Mouse (Mus musculus) kidney, embryonic 14.5 days (tissue): ENCODE data around the gene Itpa. TPM values are rescaled to one million over a fixed set of nuclear protein-coding genes. Genes with fewer than 3 reads are reported as not detected.

Experiments
- ATAC-seq: fragments of 200-750 bp; cut with Nextera tagmentation; 2 replicates; pipeline ENCODE4 v1.8.0; 2017; ENCODE audit warnings: moderate number of reproducible peaks, mild to moderate bottlenecking, moderate TSS enrichment, moderate library complexity; ENCODE audit not compliant: low FRiP score, low TSS enrichment
- H3K27ac ChIP-seq: fragments of 300-500 bp; sonication (generic); 2 replicates; pipeline ENCODE4 v1.5.1; 2014; ENCODE audit warnings: low read depth, mild to moderate bottlenecking, low read length, moderate library complexity, mixed read lengths
- H3K27me3 ChIP-seq: fragments of 300-500 bp; sonication (generic); 2 replicates; pipeline ENCODE4 v1.6.1; 2014; ENCODE audit warnings: mild to moderate bottlenecking, low read length; ENCODE audit not compliant: control insufficient read depth, insufficient read depth
- H3K36me3 ChIP-seq: fragments of 300-500 bp; sonication (generic); 2 replicates; pipeline ENCODE4 v1.6.1; 2014; ENCODE audit warnings: low read length, mixed read lengths; ENCODE audit not compliant: control insufficient read depth, insufficient read depth
- H3K4me1 ChIP-seq: fragments of 300-500 bp; sonication (generic); 2 replicates; pipeline ENCODE4 v1.6.1; 2014; ENCODE audit warnings: low read length, mixed read lengths; ENCODE audit not compliant: control insufficient read depth, insufficient read depth
- H3K4me2 ChIP-seq: fragments of 300-500 bp; sonication (generic); replicated peaks from 2 replicates; pipeline ENCODE4 v1.6.1; 2014; ENCODE audit warnings: low read depth, mild to moderate bottlenecking, low read length
- H3K4me3 ChIP-seq: fragments of 300-500 bp; sonication (generic); 2 replicates; pipeline ENCODE4 v1.5.1; 2014; ENCODE audit warnings: mild to moderate bottlenecking, low read length
- H3K9ac ChIP-seq: fragments of 300-500 bp; sonication (generic); 2 replicates; pipeline ENCODE4 v1.6.1; 2014; ENCODE audit warnings: low read depth, mild to moderate bottlenecking, low read length, moderate library complexity
- H3K9me3 ChIP-seq: fragments of 300-500 bp; sonication (generic); 2 replicates; pipeline ENCODE4 v1.6.1; 2016; ENCODE audit warnings: low read length; ENCODE audit not compliant: control insufficient read depth
- WGBS: fragments of 180-500 bp; shearing (Covaris S2); extraction: QIAGEN DNeasy Blood & Tissue Kit; methylation state at CpG from one replicate; pipeline ENCODE4 v1.1.7; 2014; 5-methylcytosine and 5-hydroxymethylcytosine counted together
- polyA plus RNA-seq: library from polyadenylated mRNA; unstranded; fragments of >200 nt; fragmentation: Nextera tagmentation; extraction: Ambion mirVana; gene quantifications from 2 replicates; pipeline ENCODE4 v1.2.1, GENCODE M21; 2014

Gene Itpa
- polyA plus RNA-seq, 1 experiment from 2014 or later: 120 TPM

- peak; percentile 32; the same call in 1 of the 2 replicates for ATAC-seq
- Histone ChIP-seq H3K4me1 (peaks cover 5% of the 10 kb centered on the region; the same call in 1 of the 2 replicates), H3K4me3 (peak overlapping the region; percentile 67), H3K36me3 (no peaks in the 10 kb centered on the region), H3K9me3 (no peaks in the 10 kb centered on the region), H3K9ac (peak overlapping the region; percentile 58; the same call in 1 of the 2 replicates), H3K4me2 (peak overlapping the region; percentile 100), H3K27me3 (peaks cover 27% of the 10 kb centered on the region), H3K27ac (no peak overlapping the region)
- WGBS: 2% methylated on average over 14 of the region's 14 CpGs
Measured at GRCm38 (mm10) chr2:130697821-130698266, 30.4 kb downstream of the Itpa start.

GRCm38 (mm10) chr2:130704040-130705001 lies 36.9 kb downstream of the Itpa start:
- no peak for ATAC-seq
- Histone ChIP-seq H3K27ac (no peak overlapping the region), H3K9me3 (no peaks in the 10 kb centered on the region), H3K27me3 (no peaks in the 10 kb centered on the region), H3K4me2 (no peak overlapping the region), H3K36me3 (peaks cover 3% of the 10 kb centered on the region; the same call in 1 of the 2 replicates), H3K4me3 (no peak overlapping the region), H3K9ac (no peak overlapping the region), H3K4me1 (no peaks in the 10 kb centered on the region; the same call in 1 of the 2 replicates)
- 56% methylated on average over 9 of the region's 9 CpGs for WGBS

- Histone ChIP-seq H3K4me1 (no peaks in the 10 kb centered on the region; the same call in 1 of the 2 replicates), H3K27ac (no peak overlapping the region), H3K36me3 (peaks cover 3% of the 10 kb centered on the region), H3K27me3 (no peaks in the 10 kb centered on the region), H3K9me3 (no peaks in the 10 kb centered on the region), H3K9ac (no peak overlapping the region), H3K4me3 (no peak overlapping the region), H3K4me2 (no peak overlapping the region)
- no peak for ATAC-seq
- 71% methylated on average over 6 of the region's 6 CpGs for WGBS
Measured at GRCm38 (mm10) chr2:130705178-130705577, 37.8 kb downstream of the Itpa start.

- no peak overlapping the region for H3K4me3 ChIP-seq
- 64% methylated on average over 4 of the region's 4 CpGs for WGBS
- H3K36me3 ChIP-seq: peaks cover 5% of the 10 kb centered on the region
- no peak overlapping the region for H3K27ac ChIP-seq
- no peaks in the 10 kb centered on the region for H3K9me3 ChIP-seq
- no peak overlapping the region for H3K9ac ChIP-seq
- H3K27me3 ChIP-seq: no peaks in the 10 kb centered on the region
- no peak for ATAC-seq
- no peaks in the 10 kb centered on the region; the same call in 1 of the 2 replicates for H3K4me1 ChIP-seq
- H3K4me2 ChIP-seq: no peak overlapping the region
Measured at GRCm38 (mm10) chr2:130706602-130707001, 39.2 kb downstream of the Itpa start.

GRCm38 (mm10) chr2:130707057-130707456 lies 39.6 kb downstream of the Itpa start:
- Histone ChIP-seq H3K27me3 (no peaks in the 10 kb centered on the region), H3K9me3 (no peaks in the 10 kb centered on the region), H3K9ac (no peak overlapping the region), H3K4me3 (no peak overlapping the region), H3K36me3 (peaks cover 9% of the 10 kb centered on the region), H3K4me2 (no peak overlapping the region), H3K27ac (no peak overlapping the region), H3K4me1 (no peaks in the 10 kb centered on the region; the same call in 1 of the 2 replicates)
- no peak for ATAC-seq
- 61% methylated on average over 10 of the region's 10 CpGs for WGBS

- H3K4me2 ChIP-seq: no peak overlapping the region
- no peaks in the 10 kb centered on the region for H3K9me3 ChIP-seq
- ATAC-seq: no peak
- peaks cover 23% of the 10 kb centered on the region for H3K36me3 ChIP-seq
- no peaks in the 10 kb centered on the region for H3K4me1 ChIP-seq
- no peak overlapping the region for H3K9ac ChIP-seq
- H3K4me3 ChIP-seq: no peak overlapping the region
- no peak overlapping the region for H3K27ac ChIP-seq
- no peaks in the 10 kb centered on the region for H3K27me3 ChIP-seq
- WGBS: 75% methylated on average over 6 of the region's 6 CpGs
Measured at GRCm38 (mm10) chr2:130717951-130718350, 50.5 kb downstream of the Itpa start.

GRCm38 (mm10) chr2:130724369-130724768 lies 57.0 kb downstream of the Itpa start:
- ATAC-seq: no peak
- no peak overlapping the region for H3K4me3 ChIP-seq
- H3K36me3 ChIP-seq: peaks cover 46% of the 10 kb centered on the region
- no peak overlapping the region for H3K9ac ChIP-seq
- WGBS: 88% methylated on average over 4 of the region's 4 CpGs
- no peaks in the 10 kb centered on the region for H3K27me3 ChIP-seq
- no peaks in the 10 kb centered on the region for H3K9me3 ChIP-seq
- H3K4me2 ChIP-seq: no peak overlapping the region
- no peaks in the 10 kb centered on the region for H3K4me1 ChIP-seq
- no peak overlapping the region for H3K27ac ChIP-seq

GRCm38 (mm10) chr2:130727752-130728151 lies 60.3 kb downstream of the Itpa start:
- Histone ChIP-seq H3K9ac (no peak overlapping the region), H3K9me3 (no peaks in the 10 kb centered on the region), H3K4me3 (no peak overlapping the region), H3K27ac (no peak overlapping the region), H3K4me2 (no peak overlapping the region), H3K4me1 (no peaks in the 10 kb centered on the region), H3K36me3 (peaks cover 62% of the 10 kb centered on the region), H3K27me3 (no peaks in the 10 kb centered on the region)
- 91% methylated on average over 1 of the region's 1 CpGs for WGBS
- ATAC-seq: no peak
